Mouse (Mus musculus) right cerebral cortex, postnatal 10 days (tissue): ENCODE data around the gene 1700029H14Rik.
A peak's percentile ranks its signal among the peaks of the same experiment; 100 is the strongest.

Experiments used
- DNase-seq, 2 experiments: peaks; one replicate each; pipeline ENCODE4 v3.0.0; 2021; ENCODE audit warnings: low spot score in 2 of 2

The 1700029H14Rik gene

GRCm38 (mm10) chr8:13541526-13541925, 20.7 kb downstream of the 1700029H14Rik start:
- no peak for DNase-seq

DNA sequence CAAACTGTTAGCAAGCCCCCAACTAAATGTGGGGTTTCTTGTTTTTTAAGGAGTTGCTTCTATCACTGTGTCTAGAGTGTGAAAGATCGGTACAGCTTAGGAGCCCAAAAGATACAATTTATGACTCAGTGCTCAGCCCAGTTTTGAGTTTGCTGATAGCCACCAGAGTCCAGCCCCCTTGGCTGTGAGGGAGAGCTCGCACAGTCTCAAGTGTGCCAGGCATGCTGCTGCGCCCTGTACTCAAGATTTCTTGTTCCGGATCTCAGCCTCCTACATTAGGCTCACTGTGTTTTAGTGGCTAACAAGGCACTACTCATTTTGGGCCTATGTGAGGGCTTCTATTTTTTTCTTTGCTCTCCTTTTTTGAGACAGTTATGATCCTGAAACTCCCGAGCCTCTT, 22.1 kb downstream of the 1700029H14Rik start:
- DNase-seq: no peak

GRCm38 (mm10) chr8:13538821-13539220, 23.4 kb downstream of the 1700029H14Rik start:
- peak; percentile 84 to 90 for DNase-seq

DNA sequence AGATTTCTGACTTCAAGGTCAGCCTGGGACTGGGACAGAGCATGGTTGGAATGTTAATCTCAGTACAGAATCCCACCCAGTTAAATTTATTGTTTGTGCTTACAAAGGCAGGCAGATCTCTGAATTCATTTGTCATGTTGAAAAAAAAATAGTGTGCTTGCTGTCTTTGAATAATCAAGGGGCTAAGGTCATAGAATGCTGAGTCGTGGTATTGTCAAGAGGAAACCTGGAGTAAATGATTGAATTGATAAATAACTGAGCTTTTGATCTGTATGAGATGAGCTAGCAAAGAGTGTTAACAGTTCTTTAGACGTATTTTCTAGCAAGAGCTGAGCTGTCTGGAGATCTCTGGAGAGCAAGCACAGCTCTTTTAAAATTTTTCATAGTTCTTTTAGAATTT, 25.2 kb downstream of the 1700029H14Rik start:
- DNase-seq: no peak

DNA sequence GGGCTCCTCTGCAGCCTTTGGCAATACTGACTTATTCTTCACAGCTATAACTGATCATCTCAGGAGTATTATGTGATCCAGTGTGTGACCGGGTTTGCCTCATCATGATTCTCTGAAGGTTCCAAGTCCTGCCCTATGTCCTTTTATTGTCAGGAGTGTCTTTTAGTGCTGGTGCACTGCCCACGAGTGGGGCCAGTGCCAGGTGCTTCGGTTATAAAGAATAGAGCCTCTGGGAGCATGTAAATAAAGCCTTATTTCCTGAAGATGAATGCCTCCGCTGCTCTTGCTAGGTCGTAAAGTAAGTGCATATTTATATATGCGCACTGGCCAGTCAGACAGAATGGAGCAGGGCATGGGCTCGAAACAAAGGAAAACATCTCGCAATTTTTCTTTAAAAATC, 29.1 kb downstream of the 1700029H14Rik start:
- DNase-seq: peak in 1 of 2 experiments; percentile 18

- peak; percentile 59 to 61 for DNase-seq
Observed at GRCm38 (mm10) chr8:13531602-13532171, 30.6 kb downstream of the 1700029H14Rik start.

- DNase-seq: peak; percentile 87 to 89
Observed at GRCm38 (mm10) chr8:13530941-13531340, 31.3 kb downstream of the 1700029H14Rik start.

- peak in 1 of 2 experiments; percentile 10 for DNase-seq
Observed at GRCm38 (mm10) chr8:13530401-13530800, 31.9 kb downstream of the 1700029H14Rik start.

DNA sequence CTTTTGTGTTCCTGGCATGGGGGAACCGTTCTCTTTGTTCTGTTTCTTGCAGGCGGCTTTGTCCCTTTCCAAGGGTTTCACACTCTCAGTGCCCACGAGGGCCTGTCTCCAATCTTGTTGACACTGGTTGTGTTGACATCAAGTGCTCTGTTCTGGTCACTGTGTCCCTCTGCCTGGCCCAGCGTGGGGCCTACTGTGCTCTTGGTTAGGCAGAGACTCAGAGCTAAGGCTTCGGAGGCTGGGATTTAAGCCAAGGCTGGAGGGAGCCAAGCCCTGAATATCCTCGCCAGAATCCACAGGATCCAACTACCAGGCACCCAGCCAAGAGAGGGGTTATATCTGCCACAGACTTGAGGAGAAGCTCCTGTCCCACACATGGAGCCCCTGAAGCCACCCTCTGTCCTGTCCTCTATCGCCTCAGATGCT, 32.4 kb downstream of the 1700029H14Rik start:
- DNase-seq: peak; percentile 88

DNA sequence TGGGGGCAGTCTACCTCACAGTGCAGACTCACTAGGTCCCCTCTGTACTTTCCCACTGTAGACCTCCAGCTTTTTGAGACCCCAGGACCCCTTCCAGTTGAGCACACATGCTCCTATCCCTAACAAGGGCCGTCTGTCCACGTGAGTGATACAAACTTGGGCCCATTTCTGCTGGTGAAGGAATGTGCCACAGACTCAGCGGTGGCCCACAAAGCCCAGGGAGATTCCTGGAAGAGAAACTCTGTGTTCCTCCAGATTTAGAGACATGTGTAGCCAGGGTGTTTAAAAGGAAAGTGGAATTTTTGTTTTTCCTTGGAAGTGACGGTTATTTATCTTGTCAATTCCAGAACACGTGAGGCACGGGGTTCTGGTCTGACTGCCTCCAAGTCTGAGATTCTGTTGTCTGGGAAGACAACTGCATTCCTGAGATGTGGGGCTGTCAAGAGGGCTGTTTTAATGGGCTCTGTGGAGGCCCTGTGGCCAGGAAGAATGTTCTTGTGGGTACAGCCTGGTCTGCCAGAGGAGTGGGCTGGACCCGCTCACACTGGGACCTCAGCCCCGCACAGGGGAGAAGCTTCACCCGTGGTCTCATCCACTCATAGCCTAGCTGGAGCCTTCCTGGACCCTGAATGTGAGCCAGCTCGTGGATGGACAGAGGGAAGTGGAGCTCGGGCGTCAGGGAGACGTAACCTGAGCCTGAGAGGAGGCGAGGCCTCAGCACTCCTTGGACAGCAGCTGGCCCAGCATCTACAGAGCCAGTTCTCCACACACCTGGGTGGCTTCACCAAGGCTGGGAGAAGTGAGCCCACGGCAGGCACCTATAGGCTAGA, 33.0 kb downstream of the 1700029H14Rik start:
- peak in 1 of 2 experiments; percentile 22 for DNase-seq

- DNase-seq: no peak
Observed at GRCm38 (mm10) chr8:13521392-13521791, 40.9 kb downstream of the 1700029H14Rik start.

- DNase-seq: no peak
Observed at GRCm38 (mm10) chr8:13520349-13520748, 41.9 kb downstream of the 1700029H14Rik start.

- peak; percentile 48 to 68 for DNase-seq
Observed at GRCm38 (mm10) chr8:13519503-13519902, 42.8 kb downstream of the 1700029H14Rik start.

GRCm38 (mm10) chr8:13517284-13517781, 44.9 kb downstream of the 1700029H14Rik start:
- no peak for DNase-seq

GRCm38 (mm10) chr8:13516728-13517127, 45.5 kb downstream of the 1700029H14Rik start:
- no peak for DNase-seq

- DNase-seq: peak in 1 of 2 experiments; percentile 41
Observed at GRCm38 (mm10) chr8:13516011-13516442, 46.2 kb downstream of the 1700029H14Rik start.

GRCm38 (mm10) chr8:13513556-13514370, 48.5 kb downstream of the 1700029H14Rik start:
- DNase-seq: no peak

GRCm38 (mm10) chr8:13512677-13513076, 49.6 kb downstream of the 1700029H14Rik start:
- DNase-seq: no peak

- no peak for DNase-seq
Observed at GRCm38 (mm10) chr8:13512016-13512415, 50.2 kb downstream of the 1700029H14Rik start.

- DNase-seq: no peak
Observed at GRCm38 (mm10) chr8:13507284-13507937, 54.9 kb downstream of the 1700029H14Rik start.

DNA sequence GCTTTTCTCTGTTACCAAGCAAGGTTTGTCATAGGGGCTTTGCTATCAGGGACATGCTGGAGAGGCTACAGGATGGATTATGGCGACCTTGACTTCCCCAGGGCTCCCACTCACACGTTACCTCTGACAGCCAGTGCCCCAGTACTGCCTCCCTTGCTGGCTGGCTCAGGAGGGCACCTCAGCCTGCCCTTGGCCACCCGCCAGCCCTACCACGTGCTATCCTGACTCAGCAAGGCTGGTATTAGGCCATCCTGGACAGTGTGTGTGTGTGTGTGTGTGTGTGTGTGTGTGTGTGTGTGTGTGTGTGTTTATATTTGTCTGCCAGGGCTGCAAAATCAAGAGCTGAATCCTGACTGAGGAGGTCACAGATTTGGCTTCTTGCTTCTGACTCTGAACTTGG, 55.4 kb downstream of the 1700029H14Rik start:
- DNase-seq: peak in 1 of 2 experiments; percentile 53
